Mouse (Mus musculus): Measurements from ENCODE around the gene Hoxa4. TPM values are rescaled to one million over a fixed set of nuclear protein-coding genes. Genes with fewer than 3 reads are reported as not detected.

Hoxa4 gene
- polyA plus RNA-seq, 1 experiment from 2014 or later: 0.29 TPM

DNA sequence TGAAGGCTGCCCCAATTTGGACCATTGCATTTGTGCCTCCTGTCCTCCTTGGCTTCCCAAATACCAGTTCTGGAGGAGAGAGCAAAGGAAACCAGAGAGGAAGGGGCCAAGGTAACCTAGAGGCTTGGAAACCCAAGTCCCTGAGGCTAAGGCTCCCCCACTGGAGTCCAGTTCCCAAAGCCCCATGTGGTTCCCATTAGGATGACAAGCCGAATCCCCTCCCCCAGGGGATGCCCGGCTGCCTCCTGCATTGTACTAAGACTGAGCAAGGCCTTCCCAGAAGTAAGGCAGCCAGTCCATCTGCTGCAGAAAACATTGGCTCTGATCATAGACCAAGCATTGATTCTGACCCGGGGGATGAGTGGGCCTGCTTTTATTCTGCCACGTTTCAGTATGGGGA, 20.2 kb downstream of the Hoxa4 start:
- H3K27me3 ChIP-seq: peaks cover 96% of the 10 kb centered on the region

DNA sequence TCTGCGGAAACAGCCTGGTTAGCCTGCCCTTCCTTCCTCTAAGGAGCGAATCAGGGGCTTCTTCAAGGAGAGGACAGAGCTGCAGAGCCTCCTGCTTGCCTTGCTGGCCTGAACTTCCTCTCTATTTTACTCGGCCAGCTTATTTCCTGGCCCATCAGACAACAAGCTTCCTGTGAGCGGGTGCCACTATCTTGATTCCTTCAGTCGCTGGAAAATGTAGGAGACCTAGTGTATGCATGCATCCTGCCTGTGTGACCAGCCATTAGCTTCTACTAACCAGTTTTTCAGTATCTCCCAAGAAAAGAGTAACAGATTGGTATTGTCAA, 20.7 kb downstream of the Hoxa4 start:
- H3K27ac ChIP-seq (replicated peaks): no peak overlapping the region
- H3K4me2 ChIP-seq (replicated peaks): no peak overlapping the region

More for the DNA sequence above, 20.2 kb downstream of the Hoxa4 start:
- no peaks in the 10 kb centered on the region for H3K36me3 ChIP-seq
- WGBS: 16% methylated on average over 4 of the region's 4 CpGs
- H3K27ac ChIP-seq (replicated peaks): no peak overlapping the region
- ATAC-seq (ENCODE audit: insufficient number of reproducible peaks, low FRiP score, low TSS enrichment, low read depth): no peak
- H3K4me3 ChIP-seq (replicated peaks): no peak overlapping the region
- H3K9ac ChIP-seq: no peak overlapping the region
- H3K9me3 ChIP-seq (replicated peaks): no peaks in the 10 kb centered on the region
- H3K4me2 ChIP-seq (replicated peaks): no peak overlapping the region
- peaks cover 11% of the 10 kb centered on the region for H3K4me1 ChIP-seq

DNA sequence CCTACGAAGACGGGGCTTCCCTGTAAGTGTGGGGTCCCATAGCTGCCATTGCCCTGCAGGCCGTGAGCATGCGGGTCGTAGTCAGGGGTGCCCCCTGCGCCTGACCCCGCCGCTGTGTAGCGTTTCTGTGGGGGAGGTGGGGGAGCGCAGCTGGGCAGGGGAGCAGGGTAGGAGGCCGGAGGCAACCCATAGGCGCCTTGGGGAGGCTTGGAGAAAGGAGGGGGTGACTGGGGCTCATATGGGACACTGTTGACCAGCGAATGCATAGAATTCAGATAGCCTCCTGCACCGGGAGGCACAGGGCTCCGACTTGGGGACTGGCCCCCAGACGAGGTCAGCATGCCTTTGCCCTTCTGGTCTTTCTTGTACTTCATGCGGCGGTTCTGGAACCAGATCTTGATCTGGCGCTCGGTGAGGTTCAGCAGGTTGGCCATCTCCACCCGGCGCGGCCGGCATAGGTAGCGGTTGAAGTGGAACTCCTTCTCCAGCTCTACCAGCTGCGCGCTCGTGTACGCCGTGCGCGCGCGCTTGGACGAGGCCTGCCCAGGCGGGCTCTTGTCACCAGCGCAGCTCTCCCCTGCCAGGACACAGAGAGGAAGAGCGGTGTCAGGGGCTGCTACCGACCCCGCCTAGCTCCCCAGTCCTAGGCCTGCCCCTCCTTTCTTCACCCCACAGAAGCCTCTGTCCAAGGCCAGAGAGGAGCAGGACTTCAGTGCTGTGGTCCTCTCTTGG, 21.2 kb downstream of the Hoxa4 start:
- WGBS: 8% methylated on average over 40 of the region's 40 CpGs
- Histone ChIP-seq H3K36me3 (no peaks in the 10 kb centered on the region), H3K4me1 (peaks cover 11% of the 10 kb centered on the region), H3K9ac (no peak overlapping the region), H3K9me3 (replicated peaks) (no peaks in the 10 kb centered on the region), H3K27ac (replicated peaks) (no peak overlapping the region), H3K4me2 (replicated peaks) (no peak overlapping the region), H3K4me3 (replicated peaks) (no peak overlapping the region), H3K27me3 (peaks cover 96% of the 10 kb centered on the region)
- no peak for ATAC-seq (ENCODE audit: insufficient number of reproducible peaks, low FRiP score, low TSS enrichment, low read depth)

More for the DNA sequence above, 20.7 kb downstream of the Hoxa4 start:
- ATAC-seq (ENCODE audit: insufficient number of reproducible peaks, low FRiP score, low TSS enrichment, low read depth): no peak
- Histone ChIP-seq H3K27me3 (peaks cover 96% of the 10 kb centered on the region), H3K4me1 (peaks cover 11% of the 10 kb centered on the region), H3K36me3 (no peaks in the 10 kb centered on the region), H3K4me3 (replicated peaks) (no peak overlapping the region), H3K9me3 (replicated peaks) (no peaks in the 10 kb centered on the region), H3K9ac (no peak overlapping the region)
- 15% methylated on average over 5 of the region's 5 CpGs for WGBS

DNA sequence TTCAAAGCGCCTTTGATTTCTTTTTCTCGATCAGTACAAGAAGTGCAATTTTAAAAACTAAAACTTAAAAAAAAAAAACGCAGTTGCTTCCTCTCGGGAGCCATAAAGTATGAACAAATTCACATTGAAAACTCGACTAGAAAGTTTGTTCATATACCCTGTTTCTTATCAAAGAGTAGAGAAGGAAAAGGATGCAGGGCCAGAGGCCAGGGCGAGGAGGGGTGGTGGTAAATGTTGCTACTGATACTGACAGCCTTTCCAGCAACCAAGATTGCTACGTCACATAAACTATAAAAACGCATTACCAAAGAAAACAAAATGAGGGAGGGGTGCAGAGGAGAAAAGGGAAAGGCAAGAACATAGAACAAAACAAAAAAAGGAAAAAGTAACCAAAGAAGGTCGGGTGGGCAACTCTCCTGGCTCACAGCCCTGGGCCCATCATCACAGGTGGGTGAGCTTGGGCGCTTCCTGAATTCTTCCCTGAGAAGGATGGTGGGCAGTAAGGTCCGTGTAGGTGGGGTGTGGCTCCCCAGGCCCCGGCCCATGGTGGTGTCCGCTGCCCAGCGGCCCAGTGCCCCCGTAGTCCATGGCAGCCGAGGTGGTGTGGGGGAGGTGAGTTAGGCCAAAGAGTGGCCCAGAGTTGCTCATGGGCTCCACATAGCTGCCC, 21.9 kb downstream of the Hoxa4 start:
- peaks cover 11% of the 10 kb centered on the region for H3K4me1 ChIP-seq
- no peak overlapping the region for H3K4me3 ChIP-seq (replicated peaks)
- H3K9me3 ChIP-seq (replicated peaks): no peaks in the 10 kb centered on the region
- ATAC-seq (ENCODE audit: insufficient number of reproducible peaks, low FRiP score, low TSS enrichment, low read depth): no peak
- H3K9ac ChIP-seq: no peak overlapping the region
- peaks cover 96% of the 10 kb centered on the region for H3K27me3 ChIP-seq
- no peak overlapping the region for H3K27ac ChIP-seq (replicated peaks)
- 8% methylated on average over 16 of the region's 16 CpGs for whole genome bisulfite sequencing
- no peak overlapping the region for H3K4me2 ChIP-seq (replicated peaks)
- H3K36me3 ChIP-seq: no peaks in the 10 kb centered on the region

DNA sequence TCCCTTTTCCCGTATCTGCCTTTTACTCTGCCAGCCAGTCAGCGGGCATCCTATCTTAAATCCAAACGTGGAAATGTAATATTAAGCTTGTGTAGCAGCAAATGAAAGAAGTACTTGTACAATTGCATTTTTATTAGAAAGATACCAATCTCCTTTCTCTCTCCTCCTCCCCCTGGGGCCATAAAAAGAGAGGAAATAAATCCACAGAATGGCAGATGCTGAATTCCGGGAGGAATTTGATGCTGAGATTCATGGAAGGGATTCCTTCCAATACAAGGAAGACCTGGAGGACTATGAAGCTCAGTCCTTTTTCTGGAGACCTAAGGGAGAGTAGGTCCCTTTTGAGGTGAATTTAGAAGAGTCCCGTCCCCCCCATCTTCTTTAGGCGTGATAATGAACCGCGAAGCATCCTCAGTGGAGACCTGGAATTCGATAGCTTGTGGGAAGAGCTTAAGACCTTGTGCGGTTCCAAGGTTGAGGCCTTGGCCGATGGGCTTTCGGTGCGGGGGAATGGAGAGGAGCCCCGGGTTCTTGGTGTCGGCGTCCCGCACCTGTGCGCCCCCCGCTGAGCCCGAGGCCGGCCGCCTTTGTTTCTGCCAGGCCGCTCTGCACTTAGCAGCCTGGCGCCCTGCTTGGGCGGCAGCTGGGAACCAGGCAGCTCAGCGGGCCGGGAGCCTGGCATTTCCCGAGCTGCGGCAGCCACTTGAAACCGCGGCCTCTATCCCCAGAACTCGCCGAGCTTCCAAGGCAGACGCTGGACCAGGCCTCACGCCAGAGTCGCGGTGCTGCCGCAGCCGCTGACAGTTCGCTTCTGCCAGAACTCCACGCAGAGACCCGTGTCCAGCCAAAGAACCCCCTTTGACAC, 23.1 kb downstream of the Hoxa4 start:
- peaks cover 11% of the 10 kb centered on the region for H3K4me1 ChIP-seq
- H3K9ac ChIP-seq: no peak overlapping the region
- H3K27me3 ChIP-seq: peaks cover 97% of the 10 kb centered on the region
- no peaks in the 10 kb centered on the region for H3K36me3 ChIP-seq
- H3K4me2 ChIP-seq (replicated peaks): no peak overlapping the region
- no peak overlapping the region for H3K27ac ChIP-seq (replicated peaks)
- WGBS: 5% methylated on average over 42 of the region's 42 CpGs
- H3K4me3 ChIP-seq (replicated peaks): no peak overlapping the region
- no peaks in the 10 kb centered on the region for H3K9me3 ChIP-seq (replicated peaks)
- no peak for ATAC-seq (ENCODE audit: insufficient number of reproducible peaks, low FRiP score, low TSS enrichment, low read depth)

DNA sequence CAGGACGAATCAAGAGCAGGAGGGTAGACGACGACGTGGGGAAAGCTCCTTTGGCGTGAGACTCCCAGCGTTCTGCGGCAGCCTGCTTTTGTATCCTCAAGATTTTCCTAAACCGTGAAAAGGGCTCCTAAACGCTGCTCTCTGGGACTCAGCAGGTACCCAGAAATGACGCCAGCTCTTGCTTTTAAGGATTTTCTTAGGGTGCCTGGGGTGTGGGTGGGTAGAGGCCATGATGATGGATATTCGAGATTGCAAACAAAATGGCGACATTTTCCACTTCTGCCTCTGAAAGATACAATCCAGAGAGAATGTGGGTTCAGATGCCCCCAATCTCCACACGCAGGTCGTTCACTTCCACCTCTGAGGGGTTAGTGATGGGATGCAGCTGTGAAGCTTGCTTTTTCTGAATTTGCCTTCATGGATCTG, 23.8 kb downstream of the Hoxa4 start:
- Histone ChIP-seq H3K27me3 (peaks cover 97% of the 10 kb centered on the region), H3K27ac (replicated peaks) (no peak overlapping the region), H3K9me3 (replicated peaks) (no peaks in the 10 kb centered on the region), H3K9ac (no peak overlapping the region), H3K36me3 (no peaks in the 10 kb centered on the region), H3K4me2 (replicated peaks) (no peak overlapping the region), H3K4me3 (replicated peaks) (no peak overlapping the region), H3K4me1 (peaks cover 10% of the 10 kb centered on the region)
- no peak for ATAC-seq (ENCODE audit: insufficient number of reproducible peaks, low FRiP score, low TSS enrichment, low read depth)
- 5% methylated on average over 14 of the region's 14 CpGs for WGBS

DNA sequence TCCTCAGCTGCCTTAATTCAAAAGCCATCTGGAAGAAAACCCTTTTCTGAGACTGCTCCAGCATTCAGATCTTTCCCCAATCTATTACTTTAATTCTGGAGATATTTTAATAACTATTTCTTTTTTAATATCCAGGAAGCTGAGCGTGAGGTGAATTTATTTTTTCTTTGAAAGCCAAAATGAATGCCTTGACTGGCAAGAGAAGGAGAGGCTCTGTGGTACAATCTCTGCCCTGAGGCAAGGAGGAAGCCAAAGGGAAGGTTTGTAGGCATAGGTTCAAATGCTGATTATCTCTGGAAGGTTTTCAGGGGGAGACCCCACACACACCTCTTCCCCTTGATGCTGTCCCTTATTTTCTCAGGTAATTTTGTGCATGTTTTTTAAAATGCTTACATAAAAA, 24.4 kb downstream of the Hoxa4 start:
- Histone ChIP-seq H3K4me2 (replicated peaks) (no peak overlapping the region), H3K27ac (replicated peaks) (no peak overlapping the region)

DNA sequence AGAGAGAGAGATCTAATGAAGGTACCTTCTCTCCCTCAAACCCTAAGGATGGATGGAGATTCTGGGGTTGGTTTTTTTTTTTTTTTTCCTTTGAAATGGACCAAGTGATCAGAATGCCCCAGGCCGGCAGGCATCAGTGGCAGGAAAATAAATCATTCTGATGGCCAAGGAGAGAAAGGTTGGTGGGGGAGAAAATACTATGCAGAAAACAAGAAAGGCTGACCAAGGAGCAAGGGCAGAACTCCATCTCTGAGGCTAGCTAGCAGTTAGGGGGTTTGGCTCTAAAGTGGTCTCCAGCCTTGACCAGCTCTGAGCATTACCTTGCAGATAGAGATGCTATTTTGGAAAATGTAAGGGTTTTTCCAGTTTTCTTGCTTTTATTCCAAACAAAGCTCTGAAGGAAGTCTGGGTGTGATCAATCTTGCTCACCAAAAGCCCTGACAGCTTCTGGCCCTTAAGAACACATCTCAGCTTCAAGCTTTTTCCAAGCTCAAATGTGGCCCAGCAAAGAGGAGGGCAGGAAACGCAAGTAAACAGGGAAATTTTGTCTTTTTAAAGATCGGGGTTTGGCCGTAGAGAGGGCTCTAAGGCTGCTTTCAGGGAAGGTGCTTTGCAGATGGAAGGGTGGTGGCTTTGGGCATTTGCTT, 25.0 kb downstream of the Hoxa4 start:
- Histone ChIP-seq H3K4me2 (replicated peaks) (no peak overlapping the region), H3K9me3 (replicated peaks) (no peaks in the 10 kb centered on the region), H3K9ac (no peak overlapping the region), H3K27me3 (peaks cover 95% of the 10 kb centered on the region), H3K4me1 (peaks cover 3% of the 10 kb centered on the region; the same call in 1 of the 2 replicates), H3K4me3 (replicated peaks) (no peak overlapping the region), H3K36me3 (no peaks in the 10 kb centered on the region), H3K27ac (replicated peaks) (no peak overlapping the region)
- no peak for ATAC-seq (ENCODE audit: insufficient number of reproducible peaks, low FRiP score, low TSS enrichment, low read depth)
- 7% methylated on average over 4 of the region's 4 CpGs for WGBS

More for the DNA sequence above, 24.4 kb downstream of the Hoxa4 start:
- no peak for ATAC-seq (ENCODE audit: insufficient number of reproducible peaks, low FRiP score, low TSS enrichment, low read depth)
- H3K9me3 ChIP-seq (replicated peaks): no peaks in the 10 kb centered on the region
- H3K4me3 ChIP-seq (replicated peaks): no peak overlapping the region
- peaks cover 95% of the 10 kb centered on the region for H3K27me3 ChIP-seq
- no peaks in the 10 kb centered on the region for H3K36me3 ChIP-seq
- H3K9ac ChIP-seq: no peak overlapping the region
- WGBS: 17% methylated on average over 1 of the region's 1 CpGs
- peaks cover 4% of the 10 kb centered on the region for H3K4me1 ChIP-seq

DNA sequence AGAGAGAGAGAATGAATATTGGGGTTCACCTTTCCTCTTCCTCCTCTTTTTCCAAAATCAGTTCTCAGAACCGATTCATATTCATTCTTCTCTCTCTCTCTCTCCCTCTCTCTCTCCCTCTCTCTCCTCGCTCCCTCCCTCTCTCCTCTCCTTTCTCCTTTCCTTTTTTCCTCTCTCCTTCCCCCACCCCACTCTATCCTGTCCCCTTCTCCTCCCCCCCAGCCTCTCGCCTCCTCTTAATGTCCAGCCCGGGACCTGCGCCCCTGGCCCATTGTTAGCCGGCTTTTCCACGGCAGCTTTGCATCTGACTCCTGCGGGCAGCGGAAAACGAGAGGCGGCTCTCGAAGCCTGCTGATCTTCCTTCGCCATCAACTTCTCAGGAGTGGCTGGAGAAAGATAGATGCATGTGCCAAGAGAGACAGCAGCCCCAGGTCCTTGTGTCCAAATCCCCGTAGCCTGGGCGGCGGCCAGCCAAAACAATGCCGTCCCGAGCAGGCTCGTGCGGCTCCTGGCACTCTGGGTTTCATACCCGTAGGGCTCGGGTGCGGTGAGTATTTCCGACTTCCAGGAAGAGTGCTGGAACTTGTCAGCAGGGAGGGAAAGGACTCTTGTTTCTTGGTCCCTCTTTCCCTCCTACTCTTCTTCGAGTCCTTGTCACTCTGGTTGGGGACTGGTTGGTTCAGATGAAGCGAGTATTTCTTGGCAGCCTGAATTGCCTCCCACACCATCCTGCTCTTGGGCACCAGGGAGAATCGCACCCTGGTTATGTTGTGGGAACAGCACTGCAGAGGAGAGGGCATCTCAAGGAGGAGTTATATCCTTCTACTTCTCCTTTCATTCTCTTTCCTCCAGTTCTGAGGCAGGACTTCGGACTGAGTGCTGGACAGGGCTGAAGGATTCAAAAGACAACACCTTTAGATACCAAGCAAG, 25.8 kb downstream of the Hoxa4 start:
- Histone ChIP-seq H3K9ac (no peak overlapping the region), H3K9me3 (replicated peaks) (no peaks in the 10 kb centered on the region), H3K4me1 (peaks cover 3% of the 10 kb centered on the region; the same call in 1 of the 2 replicates), H3K36me3 (no peaks in the 10 kb centered on the region), H3K27ac (replicated peaks) (no peak overlapping the region), H3K4me3 (replicated peaks) (no peak overlapping the region), H3K4me2 (replicated peaks) (no peak overlapping the region), H3K27me3 (peaks cover 94% of the 10 kb centered on the region)
- 3% methylated on average over 28 of the region's 28 CpGs for WGBS
- ATAC-seq (ENCODE audit: insufficient number of reproducible peaks, low FRiP score, low TSS enrichment, low read depth): no peak
